In the genomic region with DNA sequence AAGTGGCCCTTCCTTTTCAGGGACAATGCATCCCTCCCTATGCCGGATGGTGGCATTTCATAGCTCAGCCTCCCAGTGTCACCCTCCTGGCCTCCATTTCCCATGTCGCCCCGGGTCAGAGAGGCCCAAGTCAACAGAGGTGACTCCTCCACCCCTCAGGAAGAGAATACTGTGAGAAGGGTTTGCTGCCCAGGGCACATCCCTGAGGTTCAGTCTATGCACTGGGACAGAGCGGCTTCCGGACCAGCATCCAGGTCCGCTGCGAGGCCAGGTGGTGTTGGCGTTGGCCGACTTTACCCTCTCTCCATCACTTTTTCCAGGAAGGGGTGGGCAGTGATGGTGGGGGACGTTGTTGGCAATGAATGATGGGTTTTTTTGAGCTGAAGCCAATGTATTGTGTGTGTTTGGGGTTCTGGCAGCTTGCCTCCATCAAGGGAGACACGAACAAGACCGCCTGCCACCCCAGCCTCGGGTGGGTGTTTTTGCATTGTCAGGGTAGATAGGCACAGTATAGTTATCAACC, we compare ENCODE assay signal across 12 mouse cellular contexts. TPM values are rescaled to one million over a fixed set of nuclear protein-coding genes. Genes with fewer than 3 reads are reported as not detected.
DNase-seq lines count a peak whose midpoint lies in the region; ATAC-seq and TF ChIP-seq lines count a peak whose summit lies in the region.
"Had no signal": no experiment of that assay in that cellular context is flagged by ENCODE, and none has a peak within 500 bp of the region (broad histone marks: within the 10 kb centered on the region; RNA-seq: fewer than 3 reads in every experiment).

No protein-coding gene starts in this region.

- no peaks in the 10 kb centered on the region for H3K36me3 ChIP-seq in embryonic facial prominence, embryonic 15.5 days
- H3K36me3 ChIP-seq in embryonic facial prominence, embryonic 10.5 days (replicated peaks), result no peaks in the 10 kb centered on the region
- no peaks in the 10 kb centered on the region for H3K36me3 ChIP-seq in stomach, embryonic 16.5 days (ENCODE audit: control insufficient read depth, insufficient read depth, low read length)
- H3K36me3 ChIP-seq in stomach, postnatal 0 days (ENCODE audit: control insufficient read depth, insufficient read depth, low read length), result no peaks in the 10 kb centered on the region

- H3K27ac ChIP-seq in embryonic facial prominence, embryonic 15.5 days (replicated peaks), result no peak overlapping the region
- H3K27ac ChIP-seq in embryonic facial prominence, embryonic 10.5 days (replicated peaks), result no peak overlapping the region
- no peak overlapping the region for H3K27ac ChIP-seq in stomach, embryonic 16.5 days (ENCODE audit: low read length)
- H3K27ac ChIP-seq in stomach, postnatal 0 days (replicated peaks), result no peak overlapping the region

- H3K4me2 ChIP-seq in embryonic facial prominence, embryonic 15.5 days (replicated peaks), result no peak overlapping the region
- H3K4me2 ChIP-seq in stomach, embryonic 16.5 days (ENCODE audit: low read depth, low read length), result no peak overlapping the region
- H3K4me2 ChIP-seq in stomach, postnatal 0 days (replicated peaks; ENCODE audit: low read depth), result no peak overlapping the region

- no peaks in the 10 kb centered on the region for H3K27me3 ChIP-seq in embryonic facial prominence, embryonic 15.5 days
- no peaks in the 10 kb centered on the region for H3K27me3 ChIP-seq in embryonic facial prominence, embryonic 10.5 days (replicated peaks; ENCODE audit: low read depth, poor library complexity, severe bottlenecking)
- no peaks in the 10 kb centered on the region for H3K27me3 ChIP-seq in stomach, embryonic 16.5 days (ENCODE audit: control insufficient read depth, insufficient read depth, low read length)
- no peaks in the 10 kb centered on the region for H3K27me3 ChIP-seq in stomach, postnatal 0 days (ENCODE audit: control insufficient read depth, insufficient read depth, low read length)

- WGBS in embryonic facial prominence, embryonic 15.5 days, result 74% methylated on average over 13 of the region's 13 CpGs
- WGBS in embryonic facial prominence, embryonic 10.5 days, result 89% methylated on average over 13 of the region's 13 CpGs
- 79% methylated on average over 13 of the region's 13 CpGs for whole genome bisulfite sequencing in stomach, embryonic 16.5 days
- WGBS in stomach, postnatal 0 days, result 69% methylated on average over 13 of the region's 13 CpGs

- peak; percentile 54 for ATAC-seq in embryonic facial prominence, embryonic 15.5 days (ENCODE audit: insufficient number of reproducible peaks, low FRiP score, low TSS enrichment, low read depth)
- ATAC-seq in stomach, embryonic 16.5 days (ENCODE audit: insufficient read depth, low FRiP score), result peak; percentile 50; the same call in 1 of the 2 replicates
- no peak for ATAC-seq in stomach, postnatal 0 days (ENCODE audit: low FRiP score, low TSS enrichment)
- no peak for ATAC-seq in megakaryocyte-erythroid progenitor cell, adult 5-6 weeks (replicated peaks; ENCODE audit: low FRiP score, low TSS enrichment, poor library complexity, severe bottlenecking)
- ATAC-seq: liver, postnatal 0 days had no signal

- TF ChIP-seq EP300 in stomach, postnatal 0 days (optimal IDR thresholded peaks at IDR 0.05), result no peak

- DNase-seq in embryonic facial prominence, embryonic 10.5 days (ENCODE audit: low spot score), result no peak
- no peak for DNase-seq in stomach, postnatal 0 days (ENCODE audit: low spot score)
- peak; percentile 60 for DNase-seq in kidney, postnatal 10 days
- no peak for DNase-seq in frontal cortex, postnatal 25 days (ENCODE audit: low spot score in 2 of 2)
- DNase-seq in cerebellum, postnatal 4 days (ENCODE audit: low spot score in 2 of 2), result no peak
- DNase-seq: cerebellum, postnatal 36 days; gastrocnemius, postnatal 10 days; liver, postnatal 0 days; thymus, postnatal 25 days had no signal

- no peak for TF ChIP-seq CTCF in stomach, postnatal 0 days (IDR thresholded peaks at IDR 0.05; ENCODE audit: low read depth)

- no peak overlapping the region for H3K4me3 ChIP-seq in embryonic facial prominence, embryonic 15.5 days (replicated peaks)
- no peak overlapping the region for H3K4me3 ChIP-seq in embryonic facial prominence, embryonic 10.5 days
- no peak overlapping the region for H3K4me3 ChIP-seq in stomach, embryonic 16.5 days (replicated peaks; ENCODE audit: low read length)
- H3K4me3 ChIP-seq in stomach, postnatal 0 days (ENCODE audit: low read depth, low read length), result no peak overlapping the region

- no peak overlapping the region for H3K9ac ChIP-seq in embryonic facial prominence, embryonic 15.5 days
- H3K9ac ChIP-seq in stomach, embryonic 16.5 days (ENCODE audit: low read length), result no peak overlapping the region
- no peak overlapping the region for H3K9ac ChIP-seq in stomach, postnatal 0 days (ENCODE audit: low read length)
- H3K9ac ChIP-seq: liver, postnatal 0 days had no signal

- H3K4me1 ChIP-seq in embryonic facial prominence, embryonic 15.5 days, result no peaks in the 10 kb centered on the region
- H3K4me1 ChIP-seq in embryonic facial prominence, embryonic 10.5 days, result peaks cover 8% of the 10 kb centered on the region
- H3K4me1 ChIP-seq in stomach, embryonic 16.5 days (ENCODE audit: control insufficient read depth, insufficient read depth, low read length), result 0 out of 2 replicates have a peak, but pooled peaks cover 3% of the 10 kb centered on the region
- no peaks in the 10 kb centered on the region for H3K4me1 ChIP-seq in stomach, postnatal 0 days (replicated peaks; ENCODE audit: control insufficient read depth, insufficient read depth)

- no peaks in the 10 kb centered on the region for H3K9me3 ChIP-seq in embryonic facial prominence, embryonic 15.5 days (replicated peaks)
- no peaks in the 10 kb centered on the region; the same call in 1 of the 2 replicates for H3K9me3 ChIP-seq in embryonic facial prominence, embryonic 10.5 days
- no peaks in the 10 kb centered on the region; the same call in 1 of the 2 replicates for H3K9me3 ChIP-seq in stomach, embryonic 16.5 days (replicated peaks; ENCODE audit: control insufficient read depth, low read length)
- H3K9me3 ChIP-seq in stomach, postnatal 0 days (ENCODE audit: control insufficient read depth, low read length), result no peaks in the 10 kb centered on the region

RNA-seq across cellular contexts. Expression of a gene that starts 34.4 kb away (rescaled TPM):
- polyA plus RNA-seq in embryonic facial prominence, embryonic 15.5 days (2015; fragmentation: Nextera tagmentation; extraction: Ambion mirVana), result 202 and 203 TPM in 2 replicates
- 152 and 155 TPM in 2 replicates for polyA plus RNA-seq in embryonic facial prominence, embryonic 10.5 days (2016; fragmentation: Nextera tagmentation; extraction: Ambion mirVana)
- 219 and 220 TPM in 2 replicates for polyA plus RNA-seq in stomach, embryonic 16.5 days (2015; fragmentation: Nextera tagmentation; extraction: Ambion mirVana)
- 100 and 103 TPM in 2 replicates for polyA plus RNA-seq in stomach, postnatal 0 days (2015; fragmentation: Nextera tagmentation; extraction: Ambion mirVana)
- total RNA-seq in megakaryocyte-erythroid progenitor cell, adult 5-6 weeks (2014; fragmentation: Nextera tagmentation), result 139 and 192 TPM in 2 replicates
- 133 and 138 TPM in 2 replicates for total RNA-seq in megakaryocyte-erythroid progenitor cell, adult 5-6 weeks (2017)

Comparison
In these comparisons a context has a peak if more than half of its experiments do, and no peak if none do; other contexts are left out.
1. ATAC-seq: peak in embryonic facial prominence, embryonic 15.5 days (single experiment) and stomach, embryonic 16.5 days (single experiment); none in stomach, postnatal 0 days (single experiment) and megakaryocyte-erythroid progenitor cell, adult 5-6 weeks (single experiment).